Mouse (Mus musculus) CH12.LX (cell line): ENCODE data around the gene Olfr190. TPM values are rescaled to one million over a fixed set of nuclear protein-coding genes. Genes with fewer than 3 reads are reported as not detected.

Experiments used
- DNase-seq: peaks from one replicate; pipeline ENCODE4 v3.0.0-alpha.2; 2013; ENCODE audit errors: extremely low read depth
- H3K27ac ChIP-seq: 2 replicates; pipeline ENCODE4 v1.5.1; 2012; ENCODE audit warnings: low read depth, mild to moderate bottlenecking, control low read depth, moderate library complexity; ENCODE audit not compliant: insufficient read depth
- H3K27me3 ChIP-seq: replicated peaks from 2 replicates; pipeline ENCODE3; 2012; ENCODE audit warnings: inconsistent platforms
- H3K36me3 ChIP-seq, 2 experiments: replicated peaks in 1 of 2; 2 replicates each; pipeline versions ENCODE3 to v1.6.1; 2012; ENCODE audit warnings: inconsistent platforms in 1 of 2, low read length in 1 of 2, mild to moderate bottlenecking in 1 of 2, mixed read lengths in 1 of 2, moderate library complexity in 1 of 2; ENCODE audit not compliant: control insufficient read depth in 1 of 2, insufficient read depth in 1 of 2
- H3K4me1 ChIP-seq, 2 experiments: 2 replicates each; pipeline ENCODE4 v1.6.1; 2012; ENCODE audit warnings: inconsistent platforms in 1 of 2, moderate library complexity in 1 of 2; ENCODE audit not compliant: insufficient read depth in 2 of 2, control insufficient read depth in 1 of 2
- H3K4me2 ChIP-seq: 2 replicates; pipeline ENCODE4 v1.6.1; 2012; ENCODE audit warnings: low read depth, mild to moderate bottlenecking, control low read depth; ENCODE audit not compliant: poor library complexity, insufficient read depth, severe bottlenecking
- H3K4me3 ChIP-seq, 3 experiments: fragments of 150-350 bp in 1 of 3; sonication (generic) in 1 of 3; replicated peaks in 1 of 3; 2 replicates each; pipeline versions ENCODE3 to v1.5.1; 2011 to 2012; ENCODE audit warnings: low read depth in 2 of 3, low read length in 2 of 3, mild to moderate bottlenecking in 2 of 3, moderate library complexity in 2 of 3, control low read depth in 1 of 3, improper control_type of control experiment in 1 of 3, inconsistent platforms in 1 of 3, mixed read lengths in 1 of 3; ENCODE audit not compliant: poor library complexity in 1 of 3
- H3K79me2 ChIP-seq: replicated peaks from 2 replicates; pipeline ENCODE4 v1.6.1; 2012; ENCODE audit warnings: mild to moderate bottlenecking, moderate library complexity; ENCODE audit not compliant: control insufficient read depth, poor library complexity, insufficient read depth, severe bottlenecking; ENCODE audit errors: extremely low read depth
- H3K9ac ChIP-seq: 2 replicates; pipeline ENCODE4 v1.6.1; 2012; ENCODE audit warnings: low read depth, mild to moderate bottlenecking, control low read depth, moderate library complexity; ENCODE audit not compliant: insufficient read depth
- H3K9me3 ChIP-seq: replicated peaks from 2 replicates; pipeline ENCODE3; 2012; ENCODE audit warnings: low read length, inconsistent platforms, mixed read lengths
- CHD1 ChIP-seq: IDR thresholded peaks from 2 replicates; pipeline ENCODE4 v1.6.1; 2012; ENCODE audit warnings: low read depth, low read length, improper control_type of control experiment, inconsistent platforms
- E2F4 ChIP-seq: IDR thresholded peaks from 2 replicates; pipeline ENCODE4 v1.6.1; 2011; ENCODE audit warnings: low read depth, low read length, improper control_type of control experiment; ENCODE audit not compliant: insufficient replicate concordance
- ELF1 ChIP-seq: IDR thresholded peaks from 2 replicates; pipeline ENCODE4 v1.6.1; 2014; ENCODE audit warnings: low read depth, mild to moderate bottlenecking, inconsistent platforms, low read length, improper control_type of control experiment
- EP300 ChIP-seq: IDR thresholded peaks from 2 replicates; pipeline ENCODE4 v1.6.1; 2011; ENCODE audit warnings: low read length, improper control_type of control experiment
- IRF4 ChIP-seq: IDR thresholded peaks from 2 replicates; pipeline ENCODE4 v1.6.1; 2014; ENCODE audit warnings: low read depth, mild to moderate bottlenecking, inconsistent platforms, low read length, improper control_type of control experiment
- JUND ChIP-seq: conservative IDR thresholded peaks from 2 replicates; pipeline ENCODE4 v1.6.1; 2011; ENCODE audit warnings: low read depth, low read length, improper control_type of control experiment
- MAZ ChIP-seq: IDR thresholded peaks from 2 replicates; pipeline ENCODE4 v1.6.1; 2012; ENCODE audit warnings: low read depth, mild to moderate bottlenecking, inconsistent platforms, low read length, improper control_type of control experiment, moderate library complexity
- MXI1 ChIP-seq: IDR thresholded peaks from 2 replicates; pipeline ENCODE4 v1.6.1; 2011; ENCODE audit warnings: mild to moderate bottlenecking, low read depth, low read length, improper control_type of control experiment
- MYC ChIP-seq: IDR thresholded peaks from 2 replicates; pipeline ENCODE4 v1.6.1; 2011; ENCODE audit warnings: low read depth, mild to moderate bottlenecking, improper control_type of control experiment, low read length
- PAX5 ChIP-seq: IDR thresholded peaks from 2 replicates; pipeline ENCODE4 v1.6.1; 2012; ENCODE audit warnings: low read length, inconsistent platforms, mixed read lengths
- POLR2A ChIP-seq: IDR thresholded peaks from 2 replicates; pipeline ENCODE4 v1.6.1; 2011; ENCODE audit warnings: low read depth, mild to moderate bottlenecking, improper control_type of control experiment, low read length
- POLR2AphosphoS2 ChIP-seq: IDR thresholded peaks from 2 replicates; pipeline ENCODE4 v1.6.1; 2011; ENCODE audit warnings: low read depth, low read length, improper control_type of control experiment
- SIN3A ChIP-seq: IDR thresholded peaks from 2 replicates; pipeline ENCODE4 v1.6.1; 2012; ENCODE audit warnings: low read length, improper control_type of control experiment, inconsistent platforms
- SMC3 ChIP-seq: IDR thresholded peaks from 2 replicates; pipeline ENCODE4 v1.6.1; 2011; ENCODE audit warnings: low read depth, low read length, improper control_type of control experiment
- UBTF ChIP-seq: IDR thresholded peaks from 2 replicates; pipeline ENCODE4 v1.6.1; 2012; ENCODE audit warnings: low read depth, mild to moderate bottlenecking, inconsistent platforms, low read length, improper control_type of control experiment, moderate library complexity
- USF1 ChIP-seq: IDR thresholded peaks from 2 replicates; pipeline ENCODE4 v1.6.1; 2014; ENCODE audit warnings: low read depth, mild to moderate bottlenecking, inconsistent platforms, low read length, improper control_type of control experiment
- ZC3H11A ChIP-seq: IDR thresholded peaks from 2 replicates; pipeline ENCODE4 v1.6.1; 2012; ENCODE audit warnings: low read depth, mild to moderate bottlenecking, inconsistent platforms, low read length, improper control_type of control experiment
- ZKSCAN1 ChIP-seq: IDR thresholded peaks from 2 replicates; pipeline ENCODE4 v1.6.1; 2012; ENCODE audit warnings: low read depth, inconsistent platforms, low read length, improper control_type of control experiment, borderline replicate concordance
- ZMIZ1 ChIP-seq: IDR thresholded peaks from 2 replicates; pipeline ENCODE4 v1.6.1; 2012; ENCODE audit warnings: low read depth, mild to moderate bottlenecking, inconsistent platforms, low read length, improper control_type of control experiment
- ZNF384 ChIP-seq: IDR thresholded peaks from 2 replicates; pipeline ENCODE4 v1.6.1; 2012; ENCODE audit warnings: low read depth, low read length, improper control_type of control experiment, inconsistent platforms
- dilution Hi-C: fragments of 300-500 bp; cut with MboI; formaldehyde crosslinking; loops from 2 replicates; pipeline ENCODE4 v1.14.3; 2020; ENCODE audit warnings: low sequenced_read_pairs; ENCODE audit not compliant: extremely low pct_unique_long_range_greater_than_20kb, extremely low pct_ligation_motif_present
- in situ Hi-C: fragments of 300-500 bp; cut with MboI; formaldehyde crosslinking; loops from 3 replicates; pipeline ENCODE4 v1.14.3; 2019; ENCODE audit warnings: low sequenced_read_pairs, low pct_ligation_motif_present, low pct_unique_long_range_greater_than_20kb, mixed read lengths
- polyA plus RNA-seq: library from polyadenylated mRNA; unstranded; fragments of >175 nt; gene quantifications from 2 replicates; pipeline ENCODE4 v1.2.1, GENCODE M21; 2012; ENCODE audit warnings: low read depth; ENCODE audit not compliant: insufficient read length
- total RNA-seq, 2 experiments: library from RNA; depleted of rRNA; stranded (reverse); fragments of 300-350 nt in 1 of 2; fragments of >200 nt in 1 of 2; gene quantifications; 2 replicates each; pipeline ENCODE4 v1.2.3; 2012 to 2014

Olfr190 gene
- total and polyA plus RNA-seq, 3 experiments = not detected

- in situ Hi-C loops (no loop called here), dilution Hi-C loops (no loop called here)
- H3K36me3 ChIP-seq = no peaks in the 10 kb centered on the region
- no peak overlapping the region for H3K4me2 ChIP-seq
- H3K27me3 ChIP-seq = no peaks in the 10 kb centered on the region
- H3K9me3 ChIP-seq = no peaks in the 10 kb centered on the region
- no peaks in the 10 kb centered on the region for H3K4me1 ChIP-seq
- H3K9ac ChIP-seq = no peak overlapping the region
- H3K27ac ChIP-seq = no peak overlapping the region
- TF ChIP-seq SMC3 (no peak), MXI1 (no peak), MAZ (no peak), JUND (no peak), POLR2A (no peak), SIN3A (no peak), CHD1 (no peak), ELF1 (no peak), USF1 (no peak), POLR2AphosphoS2 (no peak), ZNF384 (no peak), MYC (no peak), EP300 (no peak), ZC3H11A (no peak), E2F4 (no peak), PAX5 (no peak), IRF4 (no peak), ZKSCAN1 (no peak), ZMIZ1 (no peak), UBTF (no peak)
- TF ChIP-seq, all 38 proteins: peak for 0
- no peaks in the 10 kb centered on the region for H3K79me2 ChIP-seq
- H3K4me3 ChIP-seq = no peak overlapping the region
- no peak for DNase-seq
Observed at GRCm38 (mm10) chr16:59048860-59049259, 28.9 kb downstream of the Olfr190 start.

GRCm38 (mm10) chr16:59047579-59047978 is 30.2 kb downstream of the Olfr190 start:
- Histone ChIP-seq H3K4me2 (no peak overlapping the region), H3K27ac (no peak overlapping the region), H3K79me2 (no peaks in the 10 kb centered on the region), H3K9me3 (no peaks in the 10 kb centered on the region), H3K4me3 (no peak overlapping the region), H3K27me3 (no peaks in the 10 kb centered on the region), H3K36me3 (no peaks in the 10 kb centered on the region), H3K9ac (no peak overlapping the region), H3K4me1 (no peaks in the 10 kb centered on the region)
- DNase-seq = no peak
- TF ChIP-seq ZKSCAN1 = no peak
- TF ChIP-seq MAZ = no peak
- TF ChIP-seq CHD1 = no peak
- dilution Hi-C loops (no loop called here), in situ Hi-C loops (no loop called here)
